Mouse (Mus musculus) kidney, embryonic 16.5 days (tissue): ENCODE results near the gene Plekhd1. TPM values are rescaled to one million over a fixed set of nuclear protein-coding genes. Genes with fewer than 3 reads are reported as not detected.

Experiments
- ATAC-seq: fragments of 200-750 bp; cut with Nextera tagmentation; 2 replicates; pipeline ENCODE4 v1.8.0; 2017; ENCODE audit warnings: moderate TSS enrichment; ENCODE audit not compliant: low FRiP score, low TSS enrichment
- H3K27ac ChIP-seq: fragments of 300-500 bp; sonication (generic); 2 replicates; pipeline ENCODE4 v1.5.1; 2014; ENCODE audit warnings: low read length
- H3K27me3 ChIP-seq: fragments of 300-500 bp; sonication (generic); 2 replicates; pipeline ENCODE4 v1.6.1; 2014; ENCODE audit warnings: low read length, control low read depth, mixed read lengths; ENCODE audit not compliant: insufficient read depth
- H3K36me3 ChIP-seq: fragments of 300-500 bp; sonication (generic); 2 replicates; pipeline ENCODE4 v1.6.1; 2014; ENCODE audit warnings: low read length, control low read depth, mixed read lengths; ENCODE audit not compliant: insufficient read depth
- H3K4me1 ChIP-seq: fragments of 300-500 bp; sonication (generic); 2 replicates; pipeline ENCODE4 v1.6.1; 2014; ENCODE audit warnings: low read length, control low read depth, mixed read lengths; ENCODE audit not compliant: insufficient read depth
- H3K4me2 ChIP-seq: fragments of 300-500 bp; sonication (generic); replicated peaks from 2 replicates; pipeline ENCODE4 v1.6.1; 2014; ENCODE audit warnings: low read depth, low read length
- H3K4me3 ChIP-seq: fragments of 300-500 bp; sonication (generic); 2 replicates; pipeline ENCODE4 v1.5.1; 2014; ENCODE audit warnings: mild to moderate bottlenecking, low read length
- H3K9ac ChIP-seq: fragments of 300-500 bp; sonication (generic); replicated peaks from 2 replicates; pipeline ENCODE4 v1.6.1; 2014; ENCODE audit warnings: low read length
- H3K9me3 ChIP-seq: fragments of 300-500 bp; sonication (generic); 2 replicates; pipeline ENCODE4 v1.6.1; 2016; ENCODE audit warnings: low read length, control low read depth
- WGBS: fragments of 180-500 bp; shearing (Covaris S2); extraction: QIAGEN DNeasy Blood & Tissue Kit; methylation state at CpG from one replicate; pipeline ENCODE4 v1.1.7; 2014; 5-methylcytosine and 5-hydroxymethylcytosine counted together
- polyA plus RNA-seq: library from polyadenylated mRNA; unstranded; fragments of >200 nt; fragmentation: Nextera tagmentation; extraction: Ambion mirVana; gene quantifications from 2 replicates; pipeline ENCODE4 v1.2.1, GENCODE M21; 2015

Plekhd1 gene
- polyA plus RNA-seq, 1 experiment from 2014 or later = 2.7 TPM

DNA sequence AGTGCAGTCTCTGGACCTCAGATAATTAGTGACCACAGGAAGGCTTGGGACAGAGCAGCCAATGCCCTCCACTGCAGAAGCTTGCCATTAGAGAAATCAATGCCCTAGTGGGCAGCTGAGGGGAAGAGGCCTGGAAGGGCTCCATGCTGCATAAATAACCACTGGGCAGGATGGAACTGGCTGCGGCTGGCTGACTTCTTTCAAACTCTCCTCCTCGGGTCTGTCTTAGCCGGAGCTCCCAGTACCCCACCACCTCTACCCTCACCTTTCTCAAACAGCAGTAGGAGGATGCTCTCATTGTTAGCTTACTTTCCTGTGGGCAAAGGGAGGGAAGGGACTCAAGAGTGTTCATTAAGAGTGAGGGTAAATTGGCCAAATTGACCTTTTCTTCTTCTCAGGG is 2.6 kb downstream of the Plekhd1 start:
- H3K9ac ChIP-seq = no peak overlapping the region
- peaks cover 21% of the 10 kb centered on the region for H3K4me1 ChIP-seq
- peaks cover 29% of the 10 kb centered on the region for H3K27me3 ChIP-seq
- H3K36me3 ChIP-seq = no peaks in the 10 kb centered on the region
- no peak overlapping the region for H3K27ac ChIP-seq
- no peak overlapping the region for H3K4me2 ChIP-seq
- 0 out of 2 replicates have a peak, but pooled peaks have one; percentile 25 for ATAC-seq
- H3K9me3 ChIP-seq = no peaks in the 10 kb centered on the region
- WGBS = 52% methylated on average over 3 of the region's 3 CpGs
- no peak overlapping the region for H3K4me3 ChIP-seq

DNA sequence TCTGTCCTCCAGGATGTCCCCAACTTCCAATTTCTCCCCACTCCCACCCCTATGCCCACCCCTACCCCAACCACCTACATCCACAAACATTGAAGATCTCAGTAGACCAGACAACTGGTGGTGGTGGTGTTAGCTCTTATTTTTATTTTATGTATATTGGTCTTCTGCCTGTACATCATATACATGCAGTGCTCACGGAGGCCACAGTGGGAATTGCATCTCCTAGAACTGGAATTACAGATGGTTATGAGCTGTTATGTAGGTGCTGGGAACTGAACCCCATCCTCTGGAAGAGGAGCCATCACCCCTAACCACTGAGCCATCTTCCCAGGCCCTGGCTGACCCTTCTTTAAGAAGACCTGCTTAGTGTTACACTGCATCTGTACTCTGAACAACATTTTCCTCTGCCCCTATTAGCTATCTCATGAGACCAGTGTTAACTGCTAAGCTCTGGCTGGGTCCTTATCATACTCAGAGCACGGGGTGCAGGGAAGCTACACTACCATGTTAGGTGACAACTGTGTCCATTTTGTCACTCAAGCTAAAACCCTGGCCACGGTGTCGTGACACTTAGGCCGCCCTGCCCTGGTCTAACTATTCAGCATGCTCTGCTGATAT is 6.2 kb downstream of the Plekhd1 start:
- WGBS = 83% methylated on average over 5 of the region's 5 CpGs
- ATAC-seq = no peak

DNA sequence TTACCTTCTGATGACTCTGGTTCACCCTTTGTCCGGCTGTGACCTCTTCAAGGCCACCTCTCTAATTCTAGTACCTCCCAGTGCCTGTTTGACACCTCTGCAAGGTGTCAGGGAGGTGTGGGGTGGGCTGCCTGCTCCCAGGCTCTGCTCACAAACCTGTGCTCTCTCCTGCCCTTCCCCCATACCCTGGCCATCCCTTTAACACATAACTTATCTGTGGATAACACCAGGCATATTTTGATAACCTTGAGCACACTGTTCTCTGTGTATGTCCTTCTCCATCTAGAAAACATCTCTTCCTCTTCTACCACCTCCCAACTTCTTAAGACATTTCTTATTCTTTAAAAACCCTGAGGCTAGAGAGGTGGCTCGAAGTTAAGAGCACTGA is 6.7 kb downstream of the Plekhd1 start:
- no peak for ATAC-seq
- no peak overlapping the region for H3K4me2 ChIP-seq
- no peaks in the 10 kb centered on the region for H3K9me3 ChIP-seq
- peaks cover 6% of the 10 kb centered on the region for H3K27me3 ChIP-seq
- no peak overlapping the region for H3K9ac ChIP-seq
- WGBS = 58% methylated on average over 2 of the region's 2 CpGs
- H3K27ac ChIP-seq = no peak overlapping the region
- H3K4me1 ChIP-seq = no peaks in the 10 kb centered on the region
- no peak overlapping the region for H3K4me3 ChIP-seq
- no peaks in the 10 kb centered on the region for H3K36me3 ChIP-seq

More for the DNA sequence above, 6.2 kb downstream of the Plekhd1 start:
- no peak overlapping the region for H3K4me2 ChIP-seq
- H3K4me3 ChIP-seq = no peak overlapping the region
- H3K4me1 ChIP-seq = 0 out of 2 replicates have a peak, but pooled peaks cover under 1% of the 10 kb centered on the region
- no peaks in the 10 kb centered on the region for H3K36me3 ChIP-seq
- H3K27me3 ChIP-seq = peaks cover 11% of the 10 kb centered on the region
- H3K9ac ChIP-seq = no peak overlapping the region
- H3K9me3 ChIP-seq = no peaks in the 10 kb centered on the region
- no peak overlapping the region for H3K27ac ChIP-seq

DNA sequence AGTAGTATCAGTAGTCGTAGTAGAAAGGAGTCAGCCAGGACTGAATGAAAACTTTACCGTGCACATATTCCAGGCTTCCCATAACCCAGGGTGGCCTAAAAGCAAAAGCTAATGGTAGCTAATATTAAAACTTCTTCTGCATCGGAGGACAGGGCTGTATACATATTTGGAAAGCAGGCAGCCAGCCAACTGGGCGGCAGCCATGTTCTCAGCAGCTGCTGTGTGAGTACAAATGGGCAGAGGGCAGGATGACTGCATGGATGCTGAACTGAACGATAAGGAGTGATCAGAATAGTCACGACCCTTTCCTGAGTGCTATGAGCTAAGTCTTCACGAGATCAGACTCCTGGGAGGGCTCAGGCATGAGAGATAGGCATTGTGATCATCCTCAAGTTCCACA is 8.9 kb downstream of the Plekhd1 start:
- H3K36me3 ChIP-seq = no peaks in the 10 kb centered on the region
- no peak for ATAC-seq
- H3K27me3 ChIP-seq = no peaks in the 10 kb centered on the region
- WGBS = 70% methylated on average over 7 of the region's 7 CpGs
- H3K4me3 ChIP-seq = no peak overlapping the region
- peaks cover 3% of the 10 kb centered on the region; the same call in 1 of the 2 replicates for H3K4me1 ChIP-seq
- H3K9me3 ChIP-seq = no peaks in the 10 kb centered on the region
- H3K4me2 ChIP-seq = no peak overlapping the region
- H3K27ac ChIP-seq = no peak overlapping the region
- H3K9ac ChIP-seq = no peak overlapping the region

DNA sequence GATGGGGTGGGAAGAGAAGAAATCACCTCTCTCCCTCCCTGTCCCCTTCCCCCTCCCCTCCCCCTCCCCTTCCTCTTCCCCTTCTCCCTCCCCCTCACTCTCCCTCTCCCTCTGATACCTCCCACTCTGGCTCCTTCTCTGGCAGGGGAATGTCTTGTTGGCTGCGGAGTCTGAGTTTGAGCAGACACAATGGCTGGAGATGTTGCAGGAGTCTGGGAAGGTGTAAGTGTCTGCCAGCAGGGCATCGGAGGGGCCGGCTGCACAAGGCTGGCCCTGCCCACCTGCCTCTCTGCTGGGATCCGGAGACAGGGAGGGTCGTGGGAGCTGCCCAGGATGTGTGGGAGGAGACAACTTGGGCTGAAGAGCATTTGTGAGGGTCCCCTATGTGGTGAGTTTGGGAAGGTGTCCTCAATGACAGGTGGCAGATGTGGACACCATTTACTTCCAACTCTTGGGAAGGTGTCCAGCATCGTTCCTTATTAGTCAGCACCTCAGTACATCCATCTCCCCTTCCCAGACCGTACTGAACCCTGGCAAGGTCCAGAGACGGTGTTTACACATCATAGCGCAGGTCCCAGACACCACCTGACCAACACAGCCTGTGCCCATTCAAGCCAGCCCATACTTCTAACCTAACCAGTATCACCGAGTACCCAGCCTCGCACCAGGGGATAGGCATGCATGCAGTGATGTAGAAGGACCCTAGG is 14.0 kb downstream of the Plekhd1 start:
- H3K27ac ChIP-seq = no peak overlapping the region
- peak; percentile 46 for ATAC-seq

DNA sequence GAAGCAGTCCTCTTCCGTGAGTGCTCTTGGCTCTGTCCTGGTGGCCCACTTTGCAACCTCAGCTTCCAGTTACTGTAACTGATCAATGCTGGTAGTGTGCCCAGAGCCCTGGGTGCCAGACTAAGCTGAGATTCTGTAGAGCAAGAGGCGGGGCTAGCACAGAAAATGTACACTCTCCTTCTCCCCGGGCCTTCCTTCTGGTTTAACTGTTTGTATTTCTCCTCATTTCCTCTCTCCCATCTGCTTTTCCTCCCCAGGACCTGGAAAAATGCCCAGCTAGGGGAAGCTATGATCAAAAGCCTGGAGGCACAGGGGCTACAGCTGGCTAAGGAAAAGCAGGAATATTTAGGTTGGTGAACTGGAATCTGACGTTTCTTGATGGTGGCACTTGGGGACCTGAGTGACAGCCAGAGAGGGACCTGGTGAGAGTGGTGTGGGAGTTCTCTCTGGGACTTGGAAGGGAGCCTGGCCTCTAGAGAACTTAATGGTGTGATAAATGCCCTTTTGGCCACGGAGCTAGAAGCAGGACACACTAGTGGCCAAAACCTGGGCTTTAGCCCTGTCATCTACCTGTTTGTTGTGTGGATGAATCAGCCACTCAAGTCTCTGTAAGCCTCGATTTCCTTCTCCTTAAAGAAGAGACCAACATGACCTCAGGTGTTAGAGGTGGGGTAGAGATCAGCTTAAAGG is 14.7 kb downstream of the Plekhd1 start:
- Histone ChIP-seq H3K27me3 (no peaks in the 10 kb centered on the region), H3K9ac (no peak overlapping the region), H3K4me3 (no peak overlapping the region), H3K9me3 (no peaks in the 10 kb centered on the region), H3K4me1 (peaks cover 9% of the 10 kb centered on the region; the same call in 1 of the 2 replicates), H3K4me2 (no peak overlapping the region), H3K36me3 (no peaks in the 10 kb centered on the region), H3K27ac (no peak overlapping the region)
- WGBS = 31% methylated on average over 6 of the region's 6 CpGs
- no peak for ATAC-seq

More for the DNA sequence above, 14.0 kb downstream of the Plekhd1 start:
- Histone ChIP-seq H3K4me3 (no peak overlapping the region), H3K9me3 (no peaks in the 10 kb centered on the region), H3K4me2 (no peak overlapping the region), H3K9ac (no peak overlapping the region; the same call in 1 of the 2 replicates), H3K36me3 (no peaks in the 10 kb centered on the region), H3K4me1 (peaks cover 9% of the 10 kb centered on the region; the same call in 1 of the 2 replicates), H3K27me3 (no peaks in the 10 kb centered on the region)
- 47% methylated on average over 11 of the region's 11 CpGs for WGBS

DNA sequence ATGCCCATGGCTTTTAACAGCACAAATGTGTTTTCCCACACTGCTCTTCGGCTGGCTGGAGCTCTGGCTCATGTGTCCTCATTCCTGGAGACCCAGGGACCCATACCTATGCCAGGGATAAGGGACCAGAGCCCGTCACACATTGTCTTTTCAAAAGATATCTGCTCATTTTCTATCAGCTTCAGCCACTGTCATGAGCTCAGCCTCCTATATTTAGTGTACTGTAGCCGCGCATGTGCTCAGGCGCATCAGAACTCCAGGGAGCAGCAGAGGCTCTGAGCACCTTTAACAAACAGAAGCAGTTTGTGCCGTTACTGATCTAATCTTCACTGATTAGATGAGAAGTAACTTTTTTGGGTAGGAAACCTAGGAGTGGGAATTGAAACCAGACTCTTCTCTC is 23.5 kb downstream of the Plekhd1 start:
- no peaks in the 10 kb centered on the region for H3K9me3 ChIP-seq
- H3K27me3 ChIP-seq = no peaks in the 10 kb centered on the region
- no peak for ATAC-seq
- H3K4me1 ChIP-seq = no peaks in the 10 kb centered on the region; the same call in 1 of the 2 replicates
- no peak overlapping the region for H3K4me3 ChIP-seq
- no peak overlapping the region for H3K4me2 ChIP-seq
- no peak overlapping the region for H3K9ac ChIP-seq
- 61% methylated on average over 6 of the region's 6 CpGs for WGBS
- H3K27ac ChIP-seq = no peak overlapping the region
- H3K36me3 ChIP-seq = no peaks in the 10 kb centered on the region

DNA sequence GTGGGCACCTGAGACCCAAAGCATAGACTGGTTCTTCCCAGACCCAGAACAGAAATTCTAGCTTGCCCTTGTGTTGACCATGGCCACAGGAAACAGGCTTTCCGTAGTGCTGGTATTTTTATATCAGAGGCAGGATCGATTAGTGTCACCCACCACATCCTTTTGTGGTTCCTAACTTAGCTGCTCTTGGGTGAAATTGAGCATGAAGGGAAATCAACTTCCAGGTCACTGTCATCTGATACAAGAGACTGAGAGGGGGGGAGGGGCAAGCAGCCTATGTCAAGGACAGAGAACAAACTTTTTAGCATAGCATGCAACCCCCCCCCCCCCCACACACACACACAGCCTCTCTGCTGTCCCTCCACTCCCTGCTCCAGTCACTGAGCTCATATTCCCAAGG is 26.8 kb downstream of the Plekhd1 start:
- 43% methylated on average over 2 of the region's 2 CpGs for WGBS
- ATAC-seq = no peak

DNA sequence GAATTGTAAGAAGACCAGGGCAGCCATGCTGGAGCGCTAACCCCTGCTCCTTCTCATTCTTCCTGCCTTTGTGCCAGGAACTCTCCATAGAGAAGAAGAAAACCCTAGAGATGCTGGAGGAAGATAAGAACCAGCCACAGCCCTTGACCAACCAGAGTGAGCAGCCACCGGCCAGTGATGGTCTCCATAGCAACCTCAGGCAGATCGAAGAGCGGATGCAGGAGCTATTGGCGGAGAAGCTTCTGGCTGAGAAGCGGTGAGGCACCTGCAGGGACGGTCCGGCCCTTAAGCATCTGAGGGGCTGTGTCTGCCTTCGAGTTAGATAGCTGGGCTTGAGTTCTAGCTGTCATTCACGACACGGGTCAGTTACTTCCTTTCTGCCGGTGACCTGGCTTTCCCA is 28.1 kb downstream of the Plekhd1 start:
- no peak overlapping the region for H3K4me3 ChIP-seq
- ATAC-seq = no peak
- no peaks in the 10 kb centered on the region for H3K9me3 ChIP-seq
- 61% methylated on average over 12 of the region's 12 CpGs for WGBS
- no peaks in the 10 kb centered on the region for H3K27me3 ChIP-seq
- H3K4me1 ChIP-seq = no peaks in the 10 kb centered on the region; the same call in 1 of the 2 replicates
- no peak overlapping the region for H3K9ac ChIP-seq
- no peaks in the 10 kb centered on the region for H3K36me3 ChIP-seq
- no peak overlapping the region for H3K4me2 ChIP-seq
- H3K27ac ChIP-seq = no peak overlapping the region

More for the DNA sequence above, 26.8 kb downstream of the Plekhd1 start:
- no peaks in the 10 kb centered on the region for H3K36me3 ChIP-seq
- no peaks in the 10 kb centered on the region; the same call in 1 of the 2 replicates for H3K4me1 ChIP-seq
- H3K9ac ChIP-seq = no peak overlapping the region
- no peak overlapping the region for H3K27ac ChIP-seq
- H3K4me2 ChIP-seq = no peak overlapping the region
- H3K9me3 ChIP-seq = no peaks in the 10 kb centered on the region
- no peak overlapping the region for H3K4me3 ChIP-seq
- no peaks in the 10 kb centered on the region for H3K27me3 ChIP-seq
